Mouse (Mus musculus): ENCODE data around the gene Serpina10. TPM values are rescaled to one million over a fixed set of nuclear protein-coding genes. Genes with fewer than 3 reads are reported as not detected.
"Not testable (repeated sequence)": the region's sequence is repeated elsewhere in the genome, so short reads cannot be mapped to it uniquely, and the experiment has no call there.

The Serpina10 gene
- polyA plus RNA-seq, 1 experiment from 2014 or later, result not detected

DNA sequence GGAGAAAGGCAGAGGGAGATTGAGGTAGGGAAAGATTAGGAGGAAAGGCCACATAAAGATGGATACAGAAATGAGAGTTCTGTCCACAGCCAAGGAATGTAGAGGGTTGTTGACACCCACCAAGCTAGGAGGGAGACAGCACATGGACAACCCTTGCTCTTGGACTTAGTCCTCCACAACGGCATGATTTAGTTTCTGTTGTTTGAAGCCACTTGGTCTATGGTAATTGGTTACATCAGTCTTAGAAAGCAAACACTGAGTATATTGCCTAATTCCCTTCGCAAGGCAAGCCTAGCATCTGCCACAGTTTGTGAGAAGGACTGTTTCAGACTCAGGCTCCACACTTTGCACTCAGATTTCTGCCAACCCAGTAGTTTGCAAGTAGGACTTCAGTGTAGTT is 4.6 kb upstream of the Serpina10 start:
- Histone ChIP-seq H3K9me3 (ENCODE audit: control insufficient read depth, low read length) (no peaks in the 10 kb centered on the region), H3K27me3 (ENCODE audit: control insufficient read depth, insufficient read depth, low read length) (no peaks in the 10 kb centered on the region), H3K4me3 (ENCODE audit: low read length) (no peak overlapping the region), H3K4me2 (replicated peaks; ENCODE audit: low read depth, low read length) (no peak overlapping the region), H3K27ac (ENCODE audit: low read depth, low read length) (no peak overlapping the region), H3K9ac (ENCODE audit: low read depth, low read length) (no peak overlapping the region), H3K4me1 (ENCODE audit: control insufficient read depth, insufficient read depth, low read length) (no peaks in the 10 kb centered on the region), H3K36me3 (ENCODE audit: control insufficient read depth, insufficient read depth, low read length) (no peaks in the 10 kb centered on the region)
- ATAC-seq (ENCODE audit: low FRiP score, low TSS enrichment), result no peak
- WGBS, result 78% methylated on average over 2 of the region's 2 CpGs

DNA sequence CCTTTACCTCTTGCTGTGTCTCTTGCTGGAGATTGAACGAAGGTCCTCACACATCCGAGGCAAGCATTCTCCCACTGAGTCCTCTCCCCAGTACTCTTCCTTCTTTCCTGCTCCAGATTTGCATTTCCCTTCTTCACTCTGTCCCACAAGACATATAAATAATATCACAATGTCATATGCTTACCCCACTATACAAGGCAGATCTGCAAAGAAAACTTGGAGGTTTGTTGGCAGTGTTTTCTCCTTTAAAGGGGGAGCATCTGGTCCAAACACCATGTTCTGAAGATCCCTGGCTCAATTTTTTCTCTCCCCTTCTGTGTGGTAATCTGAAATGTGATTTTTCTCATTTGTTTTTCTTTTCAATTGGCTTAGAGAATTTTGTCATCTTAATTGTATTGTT is 3.2 kb upstream of the Serpina10 start:
- Histone ChIP-seq H3K36me3 (ENCODE audit: control insufficient read depth, insufficient read depth, low read length) (no peaks in the 10 kb centered on the region), H3K27me3 (ENCODE audit: control insufficient read depth, insufficient read depth, low read length) (no peaks in the 10 kb centered on the region), H3K4me2 (replicated peaks; ENCODE audit: low read depth, low read length) (no peak overlapping the region), H3K9me3 (ENCODE audit: control insufficient read depth, low read length) (no peaks in the 10 kb centered on the region), H3K4me1 (ENCODE audit: control insufficient read depth, insufficient read depth, low read length) (no peaks in the 10 kb centered on the region), H3K27ac (ENCODE audit: low read depth, low read length) (no peak overlapping the region), H3K4me3 (ENCODE audit: low read length) (no peak overlapping the region), H3K9ac (ENCODE audit: low read depth, low read length) (no peak overlapping the region)
- ATAC-seq (ENCODE audit: low FRiP score, low TSS enrichment), result no peak
- 84% methylated on average over 2 of the region's 2 CpGs for WGBS

DNA sequence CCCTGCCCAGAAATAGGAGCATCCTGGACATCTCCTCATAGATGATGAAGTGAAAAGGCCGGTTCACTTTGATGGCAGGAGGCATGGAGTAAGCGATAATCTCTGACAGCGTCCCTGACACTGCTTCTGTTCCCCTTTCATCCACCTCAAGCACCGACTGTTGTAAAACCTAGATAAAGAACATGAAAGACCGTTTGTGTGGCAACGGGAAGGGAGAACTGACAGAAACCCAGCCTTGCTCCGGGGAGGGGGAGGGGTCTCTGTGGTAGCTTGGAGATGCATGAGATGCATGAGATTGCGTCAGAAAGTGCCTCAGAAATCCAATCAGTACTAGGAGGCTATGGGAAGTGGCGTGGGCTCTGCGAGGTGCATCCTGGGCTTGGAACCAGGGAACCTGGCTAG is 14.4 kb downstream of the Serpina10 start:
- Histone ChIP-seq H3K27me3 (ENCODE audit: control insufficient read depth, insufficient read depth, low read length) (no peaks in the 10 kb centered on the region), H3K27ac (ENCODE audit: low read depth, low read length) (no peak overlapping the region), H3K9me3 (ENCODE audit: control insufficient read depth, low read length) (no peaks in the 10 kb centered on the region), H3K4me1 (ENCODE audit: control insufficient read depth, insufficient read depth, low read length) (no peaks in the 10 kb centered on the region), H3K9ac (ENCODE audit: low read depth, low read length) (no peak overlapping the region), H3K36me3 (ENCODE audit: control insufficient read depth, insufficient read depth, low read length) (no peaks in the 10 kb centered on the region), H3K4me3 (ENCODE audit: low read length) (no peak overlapping the region), H3K4me2 (replicated peaks; ENCODE audit: low read depth, low read length) (no peak overlapping the region)
- 87% methylated on average over 10 of the region's 10 CpGs for WGBS
- ATAC-seq (ENCODE audit: low FRiP score, low TSS enrichment), result no peak

DNA sequence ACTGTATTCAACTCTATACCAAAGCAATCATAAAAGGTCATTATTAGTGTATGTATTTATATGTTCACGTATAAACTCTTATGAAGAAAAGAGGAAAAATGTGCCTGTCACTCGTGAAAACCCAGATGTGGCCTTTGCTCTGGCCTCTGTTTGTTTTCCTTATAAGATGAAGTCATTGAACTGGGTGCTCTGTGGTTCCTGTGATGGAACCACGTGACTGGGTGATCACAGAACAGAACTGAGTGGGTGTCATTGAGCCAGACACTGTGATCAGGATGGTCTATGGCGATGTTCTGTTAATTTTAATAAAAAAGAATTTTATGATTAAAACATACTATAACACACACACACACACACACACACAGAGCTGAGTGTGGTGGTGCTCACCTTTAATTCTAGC is 15.5 kb downstream of the Serpina10 start:
- Histone ChIP-seq H3K4me1 (ENCODE audit: control insufficient read depth, insufficient read depth, low read length) (no peaks in the 10 kb centered on the region), H3K9ac (ENCODE audit: low read depth, low read length) (no peak overlapping the region), H3K4me3 (ENCODE audit: low read length) (no peak overlapping the region), H3K4me2 (replicated peaks; ENCODE audit: low read depth, low read length) (no peak overlapping the region), H3K27me3 (ENCODE audit: control insufficient read depth, insufficient read depth, low read length) (no peaks in the 10 kb centered on the region), H3K36me3 (ENCODE audit: control insufficient read depth, insufficient read depth, low read length) (no peaks in the 10 kb centered on the region), H3K9me3 (ENCODE audit: control insufficient read depth, low read length) (no peaks in the 10 kb centered on the region), H3K27ac (ENCODE audit: low read depth, low read length) (no peak overlapping the region)
- WGBS, result 81% methylated on average over 4 of the region's 4 CpGs
- no peak for ATAC-seq (ENCODE audit: low FRiP score, low TSS enrichment)

DNA sequence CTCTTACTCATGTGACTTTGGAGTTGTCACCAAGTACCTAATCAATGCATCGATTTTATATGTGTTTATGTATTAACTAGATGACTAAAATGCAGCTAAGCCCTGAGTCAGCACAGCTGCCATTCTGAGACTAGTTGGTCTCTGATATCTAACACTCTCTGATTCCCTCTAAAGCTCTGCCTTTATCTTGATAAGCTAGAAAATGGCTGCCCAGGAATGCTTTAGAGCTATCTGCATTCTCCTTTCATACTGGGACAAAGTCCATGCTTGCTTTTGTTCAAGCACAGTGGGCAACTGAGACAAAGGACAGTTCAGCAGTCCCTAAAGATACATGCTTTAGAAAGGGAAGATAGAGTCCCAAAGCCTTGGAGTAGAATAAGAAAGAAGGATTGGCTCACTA is 16.1 kb downstream of the Serpina10 start:
- no peaks in the 10 kb centered on the region for H3K36me3 ChIP-seq (ENCODE audit: control insufficient read depth, insufficient read depth, low read length)
- H3K4me3 ChIP-seq (ENCODE audit: low read length), result no peak overlapping the region
- no peak overlapping the region for H3K27ac ChIP-seq (ENCODE audit: low read depth, low read length)
- no peaks in the 10 kb centered on the region for H3K4me1 ChIP-seq (ENCODE audit: control insufficient read depth, insufficient read depth, low read length)
- H3K27me3 ChIP-seq (ENCODE audit: control insufficient read depth, insufficient read depth, low read length), result no peaks in the 10 kb centered on the region
- ATAC-seq (ENCODE audit: low FRiP score, low TSS enrichment), result no peak
- H3K4me2 ChIP-seq (replicated peaks; ENCODE audit: low read depth, low read length), result no peak overlapping the region
- 84% methylated on average over 1 of the region's 1 CpGs for WGBS
- no peaks in the 10 kb centered on the region for H3K9me3 ChIP-seq (ENCODE audit: control insufficient read depth, low read length)
- no peak overlapping the region for H3K9ac ChIP-seq (ENCODE audit: low read depth, low read length)

DNA sequence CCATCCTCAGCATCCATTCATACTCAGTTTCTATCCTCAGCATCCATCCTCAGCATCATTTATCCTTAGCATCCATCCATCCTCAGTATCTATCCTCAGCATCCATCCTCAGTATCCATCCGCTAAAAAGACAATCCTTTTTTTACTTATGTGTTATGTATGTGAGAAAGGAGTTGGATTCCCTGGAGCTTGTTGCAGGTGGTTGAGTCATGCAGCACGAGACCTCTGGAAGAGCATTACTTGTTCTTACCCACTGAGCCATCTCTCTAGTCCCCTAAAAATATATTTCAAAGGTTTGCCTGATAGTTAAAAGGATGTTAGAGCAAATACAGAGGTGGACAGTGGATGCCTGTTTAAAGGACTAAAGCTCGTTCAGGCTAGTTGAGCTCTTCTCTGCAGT is 29.4 kb downstream of the Serpina10 start:
- Histone ChIP-seq H3K27me3 (ENCODE audit: control insufficient read depth, insufficient read depth, low read length) (no peaks in the 10 kb centered on the region), H3K9ac (ENCODE audit: low read depth, low read length) (no peak overlapping the region), H3K4me3 (ENCODE audit: low read length) (no peak overlapping the region), H3K36me3 (ENCODE audit: control insufficient read depth, insufficient read depth, low read length) (no peaks in the 10 kb centered on the region), H3K4me2 (replicated peaks; ENCODE audit: low read depth, low read length) (no peak overlapping the region), H3K4me1 (ENCODE audit: control insufficient read depth, insufficient read depth, low read length) (no peaks in the 10 kb centered on the region), H3K27ac (ENCODE audit: low read depth, low read length) (no peak overlapping the region), H3K9me3 (ENCODE audit: control insufficient read depth, low read length) (no peaks in the 10 kb centered on the region)
- WGBS, result 78% methylated on average over 3 of the region's 3 CpGs
- no peak for ATAC-seq (ENCODE audit: low FRiP score, low TSS enrichment)

DNA sequence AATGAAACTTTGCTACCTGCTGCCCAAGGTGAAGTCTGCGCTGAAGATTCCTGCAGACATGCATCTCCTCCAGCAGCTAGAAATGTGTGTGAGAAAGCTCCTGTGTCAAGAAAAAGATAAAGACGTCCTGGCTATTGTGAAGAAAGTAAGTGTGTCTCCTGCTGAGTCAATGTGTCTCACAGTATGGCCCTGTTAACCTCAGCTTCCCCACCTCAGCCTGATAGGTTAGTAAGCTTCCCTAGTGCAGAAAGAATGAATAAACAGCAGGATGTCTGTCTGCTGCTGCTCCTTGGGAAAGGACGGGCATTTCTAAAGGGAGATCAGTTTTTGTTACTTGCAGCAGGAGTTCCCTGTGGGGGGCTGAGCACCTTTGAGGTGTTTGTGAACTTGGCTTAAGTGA is 30.9 kb downstream of the Serpina10 start:
- WGBS, result 35% methylated on average over 3 of the region's 3 CpGs
- no peaks in the 10 kb centered on the region for H3K36me3 ChIP-seq (ENCODE audit: control insufficient read depth, insufficient read depth, low read length)
- no peaks in the 10 kb centered on the region for H3K9me3 ChIP-seq (ENCODE audit: control insufficient read depth, low read length)
- no peaks in the 10 kb centered on the region for H3K27me3 ChIP-seq (ENCODE audit: control insufficient read depth, insufficient read depth, low read length)
- no peak overlapping the region for H3K9ac ChIP-seq (ENCODE audit: low read depth, low read length)
- no peaks in the 10 kb centered on the region for H3K4me1 ChIP-seq (ENCODE audit: control insufficient read depth, insufficient read depth, low read length)
- no peak overlapping the region for H3K4me2 ChIP-seq (replicated peaks; ENCODE audit: low read depth, low read length)
- H3K4me3 ChIP-seq (ENCODE audit: low read length), result no peak overlapping the region
- H3K27ac ChIP-seq (ENCODE audit: low read depth, low read length), result no peak overlapping the region
- no peak for ATAC-seq (ENCODE audit: low FRiP score, low TSS enrichment)

DNA sequence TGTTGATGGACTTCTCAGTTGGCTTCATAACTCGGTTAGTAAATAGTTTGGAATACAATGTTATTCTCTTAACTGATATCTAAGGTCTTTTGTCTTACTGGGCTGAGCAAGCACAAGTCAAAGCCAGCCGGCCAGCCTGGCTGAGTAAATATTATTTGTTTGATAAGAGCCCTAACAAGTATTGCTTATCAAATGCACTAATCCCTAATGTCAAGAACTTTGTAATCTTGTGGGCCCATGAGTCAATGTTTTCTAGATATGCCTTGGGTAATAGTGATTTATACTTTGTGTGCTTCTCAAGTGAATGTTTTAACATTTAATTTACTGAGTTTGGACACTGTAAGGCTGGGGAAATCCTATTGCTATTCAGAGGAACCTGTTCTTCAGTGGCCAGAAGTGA is 32.8 kb downstream of the Serpina10 start:
- no peaks in the 10 kb centered on the region for H3K4me1 ChIP-seq (ENCODE audit: control insufficient read depth, insufficient read depth, low read length)
- ATAC-seq (ENCODE audit: low FRiP score, low TSS enrichment), result no peak
- no peak overlapping the region for H3K27ac ChIP-seq (ENCODE audit: low read depth, low read length)
- H3K4me2 ChIP-seq (replicated peaks; ENCODE audit: low read depth, low read length), result no peak overlapping the region
- no peak overlapping the region for H3K9ac ChIP-seq (ENCODE audit: low read depth, low read length)
- no peaks in the 10 kb centered on the region for H3K36me3 ChIP-seq (ENCODE audit: control insufficient read depth, insufficient read depth, low read length)
- WGBS, result 69% methylated on average over 2 of the region's 2 CpGs
- H3K9me3 ChIP-seq (ENCODE audit: control insufficient read depth, low read length), result no peaks in the 10 kb centered on the region
- H3K27me3 ChIP-seq (ENCODE audit: control insufficient read depth, insufficient read depth, low read length), result no peaks in the 10 kb centered on the region
- no peak overlapping the region for H3K4me3 ChIP-seq (ENCODE audit: low read length)

DNA sequence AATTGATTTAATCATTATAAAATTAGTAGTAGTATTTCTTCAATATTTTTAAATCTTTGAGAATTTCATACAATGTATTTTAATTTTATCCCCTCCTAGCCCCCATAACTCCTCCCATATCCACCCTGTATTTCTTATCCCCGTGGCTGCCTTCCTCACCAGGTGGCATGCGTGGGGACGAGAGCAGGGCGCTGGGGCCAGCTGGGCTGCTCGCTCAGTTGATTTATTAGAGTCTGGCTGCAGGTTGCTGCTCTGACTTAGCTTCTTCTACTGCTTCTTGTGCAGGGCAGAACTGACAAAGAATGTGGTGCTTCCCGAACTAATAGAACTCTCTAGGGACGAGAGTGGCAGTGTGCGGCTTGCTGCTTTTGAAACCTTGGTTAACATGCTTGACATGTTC is 47.5 kb downstream of the Serpina10 start:
- 44% methylated on average over 8 of the region's 8 CpGs for WGBS
- Histone ChIP-seq H3K9ac (ENCODE audit: low read depth, low read length) (no peak overlapping the region), H3K4me3 (ENCODE audit: low read length) (no peak overlapping the region), H3K9me3 (ENCODE audit: control insufficient read depth, low read length) (no peaks in the 10 kb centered on the region), H3K4me1 (ENCODE audit: control insufficient read depth, insufficient read depth, low read length) (no peaks in the 10 kb centered on the region), H3K27ac (ENCODE audit: low read depth, low read length) (no peak overlapping the region), H3K27me3 (ENCODE audit: control insufficient read depth, insufficient read depth, low read length) (no peaks in the 10 kb centered on the region), H3K4me2 (replicated peaks; ENCODE audit: low read depth, low read length) (no peak overlapping the region), H3K36me3 (ENCODE audit: control insufficient read depth, insufficient read depth, low read length) (no peaks in the 10 kb centered on the region)
- ATAC-seq (ENCODE audit: low FRiP score, low TSS enrichment), result no peak

DNA sequence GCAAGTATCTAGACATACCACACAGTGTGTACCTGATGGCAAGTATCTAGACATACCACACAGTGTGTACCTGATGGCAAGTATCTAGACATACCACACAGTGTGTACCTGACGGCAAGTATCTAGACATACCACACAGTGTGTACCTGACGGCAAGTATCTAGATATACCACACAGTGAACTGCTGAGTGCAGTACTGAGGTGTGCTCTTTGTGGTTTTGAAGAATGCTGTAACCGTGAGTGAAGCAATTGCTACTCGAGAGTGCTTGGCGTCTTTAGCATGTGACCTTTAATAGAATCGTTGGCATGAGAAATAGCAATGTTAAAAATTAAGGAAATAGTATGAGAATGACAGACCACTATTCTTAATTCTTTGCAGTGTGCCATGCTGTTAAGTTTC is 53.1 kb downstream of the Serpina10 start:
- WGBS, result 93% methylated on average over 6 of the region's 6 CpGs

More for the DNA sequence above, 53.1 kb downstream of the Serpina10 start:
- H3K4me1 ChIP-seq (ENCODE audit: control insufficient read depth, insufficient read depth, low read length); H3K36me3 ChIP-seq (ENCODE audit: control insufficient read depth, insufficient read depth, low read length); H3K27me3 ChIP-seq (ENCODE audit: control insufficient read depth, insufficient read depth, low read length); H3K9me3 ChIP-seq (ENCODE audit: control insufficient read depth, low read length); H3K9ac ChIP-seq (ENCODE audit: low read depth, low read length); H3K4me2 ChIP-seq (replicated peaks; ENCODE audit: low read depth, low read length); H3K27ac ChIP-seq (ENCODE audit: low read depth, low read length); ATAC-seq (ENCODE audit: low FRiP score, low TSS enrichment); H3K4me3 ChIP-seq (ENCODE audit: low read length): not testable (repeated sequence)
